Mouse (Mus musculus) small intestine, adult 2 months (tissue): Measurements from ENCODE around the gene Galnt12.

Source experiments
- CTCF ChIP-seq: fragments of 200-500 bp; IDR thresholded peaks from 2 replicates; pipeline ENCODE4 v1.5.1; 2012; ENCODE audit warnings: low read depth, mild to moderate bottlenecking, control low read depth, inconsistent platforms, low read length, moderate library complexity, mixed read lengths; ENCODE audit not compliant: insufficient replicate concordance, insufficient read length; ENCODE audit errors: extremely low read depth
- POLR2A ChIP-seq: fragments of 200-500 bp; IDR thresholded peaks from 2 replicates; pipeline ENCODE4 v1.6.1; 2012; ENCODE audit warnings: low read depth, mild to moderate bottlenecking, control low read depth, inconsistent platforms, low read length, moderate library complexity

GRCm38 (mm10) chr4:47050642-47051381 is 40.9 kb upstream of the Galnt12 start:
- no peak for TF ChIP-seq CTCF
- TF ChIP-seq POLR2A, result no peak
